In the genomic region with DNA sequence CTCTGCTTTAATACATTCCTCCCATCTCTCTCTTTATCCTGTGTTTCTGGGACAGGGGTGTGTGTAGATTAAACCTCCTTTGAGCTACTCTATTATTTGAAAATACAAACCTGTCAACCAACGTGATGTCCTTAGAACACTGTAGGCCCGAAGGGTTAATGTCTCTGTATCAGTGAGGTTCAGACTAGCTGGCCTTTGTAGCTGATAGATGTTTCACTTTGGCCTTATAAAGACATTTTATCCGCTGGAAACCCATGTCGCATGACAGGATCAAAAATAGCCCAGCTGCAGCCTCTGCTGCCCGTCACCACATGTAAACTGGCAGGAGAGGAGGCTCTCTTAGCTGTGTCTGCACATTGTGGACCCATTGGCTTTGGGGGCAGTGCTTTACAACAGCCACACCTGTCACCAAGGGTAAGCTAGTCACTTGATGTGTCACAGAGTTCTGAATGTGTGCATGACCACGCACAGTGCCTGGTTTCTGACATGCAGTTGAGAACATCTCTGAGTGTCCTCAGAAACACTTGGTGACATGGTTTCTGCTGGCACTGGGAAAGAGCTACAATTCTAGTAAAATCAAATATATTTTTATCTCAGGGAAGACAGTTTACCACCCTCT, we compare ENCODE assay signal across 21 mouse cellular contexts. TPM values are rescaled to one million over a fixed set of nuclear protein-coding genes. Genes with fewer than 3 reads are reported as not detected.
DNase-seq lines count a peak whose midpoint lies in the region; ATAC-seq lines count a peak whose summit lies in the region.
"Had no signal": no experiment of that assay in that cellular context is flagged by ENCODE, and none has a peak within 500 bp of the region (broad histone marks: within the 10 kb centered on the region; RNA-seq: fewer than 3 reads in every experiment).

No protein-coding gene starts in this region.

- H3K9ac ChIP-seq in embryonic facial prominence, embryonic 14.5 days (ENCODE audit: low read depth, low read length): no peak overlapping the region
- H3K9ac ChIP-seq in heart, embryonic 14.5 days (ENCODE audit: low read length): peak overlapping the region; percentile 73
- H3K9ac ChIP-seq: hindbrain, embryonic 13.5 days; kidney, embryonic 15.5 days; liver, embryonic 12.5 days; lung, embryonic 15.5 days; midbrain, embryonic 15.5 days had no signal

- no peak overlapping the region for H3K27ac ChIP-seq in embryonic facial prominence, embryonic 14.5 days (replicated peaks; ENCODE audit: low read depth, low read length)
- H3K27ac ChIP-seq in embryonic facial prominence, embryonic 10.5 days (replicated peaks): no peak overlapping the region
- H3K27ac ChIP-seq in heart, embryonic 14.5 days (replicated peaks in 1 of 2; ENCODE audit: control insufficient read depth in 1 of 2, insufficient read depth in 1 of 2, low read depth in 2 of 2, low read length in 2 of 2): peak overlapping the region; percentile 99 to 100
- H3K27ac ChIP-seq: hindbrain, embryonic 13.5 days; kidney, embryonic 15.5 days; layer of hippocampus, adult 2 months; liver, embryonic 12.5 days; lung, embryonic 15.5 days; midbrain, embryonic 15.5 days had no signal

- no peaks in the 10 kb centered on the region for H3K4me1 ChIP-seq in embryonic facial prominence, embryonic 14.5 days (ENCODE audit: control insufficient read depth, insufficient read depth, low read length)
- no peaks in the 10 kb centered on the region for H3K4me1 ChIP-seq in embryonic facial prominence, embryonic 10.5 days
- H3K4me1 ChIP-seq in heart, embryonic 14.5 days (ENCODE audit: control insufficient read depth in 2 of 2, insufficient read depth in 2 of 2, low read length in 2 of 2): peaks cover 20 to 30% of the 10 kb centered on the region in 2 experiments
- H3K4me1 ChIP-seq: hindbrain, embryonic 13.5 days; kidney, embryonic 15.5 days; liver, embryonic 12.5 days; lung, embryonic 15.5 days; midbrain, embryonic 15.5 days had no signal

- H3K4me2 ChIP-seq in embryonic facial prominence, embryonic 14.5 days (ENCODE audit: low read depth, low read length): no peak overlapping the region
- H3K4me2 ChIP-seq in heart, embryonic 14.5 days (ENCODE audit: low read length): peak overlapping the region; percentile 74
- H3K4me2 ChIP-seq: hindbrain, embryonic 13.5 days; kidney, embryonic 15.5 days; liver, embryonic 12.5 days; lung, embryonic 15.5 days; midbrain, embryonic 15.5 days had no signal

- WGBS in embryonic facial prominence, embryonic 14.5 days: 79% methylated on average over 6 of the region's 6 CpGs
- WGBS in embryonic facial prominence, embryonic 10.5 days: 90% methylated on average over 6 of the region's 6 CpGs
- WGBS in heart, embryonic 14.5 days: 32% methylated on average over 6 of the region's 6 CpGs

- 0 out of 2 replicates have a peak, but pooled peaks have one; percentile 44 for ATAC-seq in embryonic facial prominence, embryonic 14.5 days (ENCODE audit: low read depth)
- peak; percentile 92 for ATAC-seq in heart, embryonic 14.5 days (ENCODE audit: insufficient number of reproducible peaks, insufficient read depth, low FRiP score, low read depth)
- ATAC-seq: CD4-positive, CD25-positive, alpha-beta regulatory T cell, adult 4 months; liver, embryonic 12.5 days; midbrain, embryonic 15.5 days had no signal

- H3K36me3 ChIP-seq in embryonic facial prominence, embryonic 14.5 days (ENCODE audit: control insufficient read depth, insufficient read depth, low read length): no peaks in the 10 kb centered on the region
- H3K36me3 ChIP-seq in embryonic facial prominence, embryonic 10.5 days (replicated peaks): peaks cover 16% of the 10 kb centered on the region
- peaks cover 73% of the 10 kb centered on the region for H3K36me3 ChIP-seq in heart, embryonic 14.5 days (ENCODE audit: control insufficient read depth, insufficient read depth, low read length)
- H3K36me3 ChIP-seq: G1E; liver, embryonic 12.5 days had no signal

- H3K27me3 ChIP-seq in embryonic facial prominence, embryonic 14.5 days (replicated peaks; ENCODE audit: control insufficient read depth, insufficient read depth, low read length): no peaks in the 10 kb centered on the region
- no peaks in the 10 kb centered on the region for H3K27me3 ChIP-seq in embryonic facial prominence, embryonic 10.5 days (replicated peaks; ENCODE audit: low read depth, poor library complexity, severe bottlenecking)
- H3K27me3 ChIP-seq in heart, embryonic 14.5 days (ENCODE audit: control insufficient read depth, insufficient read depth, low read length): no peaks in the 10 kb centered on the region
- H3K27me3 ChIP-seq: hindbrain, embryonic 13.5 days; kidney, embryonic 15.5 days; midbrain, embryonic 15.5 days had no signal

- H3K9me3 ChIP-seq in embryonic facial prominence, embryonic 14.5 days (ENCODE audit: control insufficient read depth, low read length): no peaks in the 10 kb centered on the region
- H3K9me3 ChIP-seq in embryonic facial prominence, embryonic 10.5 days: no peaks in the 10 kb centered on the region
- no peaks in the 10 kb centered on the region for H3K9me3 ChIP-seq in heart, embryonic 14.5 days (ENCODE audit: control insufficient read depth, low read length)
- H3K9me3 ChIP-seq: G1E; hindbrain, embryonic 13.5 days; kidney, embryonic 15.5 days; liver, embryonic 12.5 days; lung, embryonic 15.5 days; midbrain, embryonic 15.5 days had no signal

- DNase-seq in embryonic facial prominence, embryonic 14.5 days (ENCODE audit: low spot score): peak; percentile 40
- DNase-seq in embryonic facial prominence, embryonic 10.5 days (ENCODE audit: low spot score): no peak
- DNase-seq in heart, adult 18-20 months: peak; percentile 72 to 88
- DNase-seq in heart, postnatal 4 days: peak; percentile 77
- no peak for DNase-seq in kidney, adult 8-10 months
- no peak for DNase-seq in urinary bladder, adult 18-20 months (ENCODE audit: low spot score in 2 of 2)
- DNase-seq in urinary bladder, postnatal 10 days (ENCODE audit: low spot score): no peak
- DNase-seq: adrenal gland, postnatal 36 days; cerebellum, adult 9-11 months; right cerebral cortex, postnatal 14 days; thymus, postnatal 14 days had no signal

- no peak overlapping the region for H3K4me3 ChIP-seq in embryonic facial prominence, embryonic 14.5 days (ENCODE audit: low read depth, low read length)
- no peak overlapping the region for H3K4me3 ChIP-seq in embryonic facial prominence, embryonic 10.5 days
- no peak overlapping the region for H3K4me3 ChIP-seq in heart, embryonic 14.5 days (ENCODE audit: control insufficient read depth in 1 of 2, insufficient read depth in 1 of 2, low read depth in 1 of 2, low read length in 2 of 2)
- H3K4me3 ChIP-seq: hindbrain, embryonic 13.5 days; kidney, embryonic 15.5 days; layer of hippocampus, adult 2 months; liver, embryonic 12.5 days; lung, embryonic 15.5 days; midbrain, embryonic 15.5 days had no signal

RNA-seq across cellular contexts. Expression of a gene that starts 8.5 kb away (rescaled TPM):
- polyA plus RNA-seq in embryonic facial prominence, embryonic 14.5 days (2014; fragmentation: Nextera tagmentation; extraction: Ambion mirVana): 13.3 and 15.6 TPM in 2 replicates
- 0.61 and 0.78 TPM in 2 replicates for polyA plus RNA-seq in embryonic facial prominence, embryonic 10.5 days (2016; fragmentation: Nextera tagmentation; extraction: Ambion mirVana)
- 100 to 1,000 TPM; 193 to 194 TPM for total RNA-seq in heart, adult 18-20 months (2021)
- polyA plus RNA-seq in heart, embryonic 14.5 days (2014; fragmentation: Nextera tagmentation; extraction: Ambion mirVana): 138 and 141 TPM in 2 replicates
- 100 to 1,000 TPM; 262 to 288 TPM for total RNA-seq in heart, postnatal 4 days (2021)
- total RNA-seq: megakaryocyte, adult 5-6 weeks had no signal
- polyA plus RNA-seq: G1E had no signal

Comparison
In these comparisons a context has a peak if more than half of its experiments do, and no peak if none do; other contexts are left out.
1. DNase-seq: peak in embryonic facial prominence, embryonic 14.5 days (single experiment), heart, adult 18-20 months (2 of 2) and heart, postnatal 4 days (single experiment); none in embryonic facial prominence, embryonic 10.5 days (single experiment), kidney, adult 8-10 months (0 of 2), urinary bladder, adult 18-20 months (0 of 2) and urinary bladder, postnatal 10 days (single experiment).
2. H3K27ac ChIP-seq: peak in heart, embryonic 14.5 days (2 of 2); none in embryonic facial prominence, embryonic 14.5 days (single experiment) and embryonic facial prominence, embryonic 10.5 days (single experiment).